In genomic region chr12:109536536-109536935, GRCm38 (mm10) we compare ENCODE assay signal across 23 mouse cellular contexts.
DNase-seq lines count a peak whose midpoint lies in the region; ATAC-seq and TF ChIP-seq lines count a peak whose summit lies in the region.
"Had no signal": no experiment of that assay in that cellular context is flagged by ENCODE, and none has a peak within 500 bp of the region (broad histone marks: within the 10 kb centered on the region; RNA-seq: fewer than 3 reads in every experiment).

No protein-coding gene starts in this region.

- no peak for TF ChIP-seq RAD21 in MEL (IDR thresholded peaks at IDR 0.05; ENCODE audit: low read depth, low read length)

- TF ChIP-seq POLR2A in MEL (IDR thresholded peaks at IDR 0.05; ENCODE audit: control insufficient read depth in 1 of 2, insufficient read depth in 1 of 2, low read depth in 1 of 2, low read length in 2 of 2, poor library complexity in 1 of 2): no peak

- no peak overlapping the region for H3K9ac ChIP-seq in limb, embryonic 13.5 days
- H3K9ac ChIP-seq in MEL (ENCODE audit: control insufficient read depth, low read depth, low read length, poor library complexity, severe bottlenecking): peak overlapping the region; percentile 29
- H3K9ac ChIP-seq in liver, embryonic 15.5 days: no peak overlapping the region
- H3K9ac ChIP-seq: embryonic facial prominence, embryonic 15.5 days; midbrain, embryonic 12.5 days; neural tube, embryonic 15.5 days had no signal

- H3K27me3 ChIP-seq in limb, embryonic 13.5 days: no peaks in the 10 kb centered on the region
- no peaks in the 10 kb centered on the region for H3K27me3 ChIP-seq in limb, embryonic 10.5 days (ENCODE audit: low read depth, poor library complexity, severe bottlenecking)
- H3K27me3 ChIP-seq in MEL (ENCODE audit: control insufficient read depth in 1 of 2, insufficient read depth in 2 of 2, low read length in 2 of 2): no peaks in the 10 kb centered on the region
- peaks cover 37% of the 10 kb centered on the region for H3K27me3 ChIP-seq in liver, embryonic 15.5 days
- H3K27me3 ChIP-seq: CH12.LX; embryonic facial prominence, embryonic 15.5 days; neural tube, embryonic 15.5 days had no signal

- 0 out of 2 replicates have a peak, but pooled peaks cover 7% of the 10 kb centered on the region for H3K36me3 ChIP-seq in limb, embryonic 13.5 days
- peaks cover 15% of the 10 kb centered on the region for H3K36me3 ChIP-seq in limb, embryonic 10.5 days
- H3K36me3 ChIP-seq in MEL (ENCODE audit: control insufficient read depth in 1 of 2, insufficient read depth in 2 of 2, low read length in 2 of 2): peaks cover 0 to 6% of the 10 kb centered on the region in 2 experiments; a peak in 2 of 4 replicates
- no peaks in the 10 kb centered on the region for H3K36me3 ChIP-seq in liver, embryonic 15.5 days (replicated peaks)
- H3K36me3 ChIP-seq: embryonic facial prominence, embryonic 15.5 days; G1E; midbrain, embryonic 12.5 days; neural tube, embryonic 15.5 days had no signal

- no peak overlapping the region for H3K4me2 ChIP-seq in limb, embryonic 13.5 days (replicated peaks)
- H3K4me2 ChIP-seq in liver, embryonic 15.5 days: no peak overlapping the region
- H3K4me2 ChIP-seq: embryonic facial prominence, embryonic 15.5 days; midbrain, embryonic 12.5 days; neural tube, embryonic 15.5 days had no signal

- no peak for TF ChIP-seq CTCF in MEL (IDR thresholded peaks at IDR 0.05 in 2 of 3, conservative IDR thresholded peaks at IDR 0.05 in 1 of 3; ENCODE audit: control insufficient read depth in 1 of 3, insufficient read depth in 1 of 3, low read depth in 2 of 3, low read length in 3 of 3, poor library complexity in 1 of 3, severe bottlenecking in 1 of 3)

- no peak for DNase-seq in limb, embryonic 10.5 days (ENCODE audit: low spot score)
- DNase-seq in MEL (ENCODE audit: low read depth, low spot score): peak; percentile 46
- DNase-seq in adrenal gland, postnatal 36 days: peak; percentile 51 to 53
- no peak for DNase-seq in urinary bladder, adult 18-20 months (ENCODE audit: low spot score in 2 of 2)
- DNase-seq in MN1 (ENCODE audit: low spot score): no peak
- DNase-seq: B cell, adult 2 months; cerebellum, adult 9-10 months; gastrocnemius, postnatal 10 days; kidney, adult 18-20 months; kidney, postnatal 4 days; right cerebral cortex, adult 18-20 months; right cerebral cortex, postnatal 4 days had no signal

- TF ChIP-seq EP300 in MEL (IDR thresholded peaks at IDR 0.05; ENCODE audit: low read depth in 1 of 2, low read length in 2 of 2): no peak

- no peak overlapping the region for H3K4me3 ChIP-seq in limb, embryonic 13.5 days
- no peak overlapping the region for H3K4me3 ChIP-seq in limb, embryonic 10.5 days
- peak overlapping the region in 1 of 2 experiments; percentile 17; a peak in 1 of 4 replicates for H3K4me3 ChIP-seq in MEL (ENCODE audit: control insufficient read depth in 1 of 2, insufficient read depth in 1 of 2, low read depth in 2 of 2, low read length in 2 of 2)
- no peak overlapping the region for H3K4me3 ChIP-seq in liver, embryonic 15.5 days (replicated peaks)
- H3K4me3 ChIP-seq: embryonic facial prominence, embryonic 15.5 days; heart, embryonic 10.5 days; midbrain, embryonic 12.5 days; neural tube, embryonic 15.5 days had no signal

- WGBS in limb, embryonic 13.5 days: 89% methylated on average over 3 of the region's 3 CpGs
- 91% methylated on average over 3 of the region's 3 CpGs for WGBS in limb, embryonic 10.5 days
- 30% methylated on average over 3 of the region's 3 CpGs for WGBS in liver, embryonic 15.5 days (ENCODE audit: insufficient replicate concordance)

- H3K9me3 ChIP-seq in limb, embryonic 13.5 days: peaks cover 34% of the 10 kb centered on the region
- H3K9me3 ChIP-seq in limb, embryonic 10.5 days (replicated peaks): peaks cover 19% of the 10 kb centered on the region; the same call in 1 of the 2 replicates
- no peaks in the 10 kb centered on the region for H3K9me3 ChIP-seq in MEL (replicated peaks; ENCODE audit: insufficient read depth, low read length)
- 0 out of 2 replicates have a peak, but pooled peaks cover 7% of the 10 kb centered on the region for H3K9me3 ChIP-seq in liver, embryonic 15.5 days (replicated peaks)

- H3K4me1 ChIP-seq in limb, embryonic 13.5 days: peaks cover 31% of the 10 kb centered on the region
- H3K4me1 ChIP-seq in limb, embryonic 10.5 days: peaks cover 24% of the 10 kb centered on the region
- H3K4me1 ChIP-seq in MEL (ENCODE audit: control insufficient read depth in 1 of 2, insufficient read depth in 2 of 2, low read length in 2 of 2): peaks cover 0 to 13% of the 10 kb centered on the region in 2 experiments; a peak in 3 of 4 replicates
- peaks cover 24% of the 10 kb centered on the region for H3K4me1 ChIP-seq in liver, embryonic 15.5 days (replicated peaks)
- H3K4me1 ChIP-seq: neural tube, embryonic 15.5 days had no signal

- no peak for ATAC-seq in limb, embryonic 13.5 days (ENCODE audit: low FRiP score, low read depth)
- no peak for ATAC-seq in liver, embryonic 15.5 days (ENCODE audit: insufficient read depth)
- ATAC-seq: activated CD4-positive, CD25-positive, alpha-beta regulatory T cell, adult 4 months; forebrain, embryonic 14.5 days; hindbrain, postnatal 0 days had no signal

- peak overlapping the region; percentile 44; the same call in 1 of the 2 replicates for H3K27ac ChIP-seq in limb, embryonic 13.5 days
- H3K27ac ChIP-seq in limb, embryonic 10.5 days: no peak overlapping the region
- H3K27ac ChIP-seq in MEL (ENCODE audit: control insufficient read depth, low read depth, low read length): no peak overlapping the region; the same call in 1 of the 2 replicates
- 0 out of 2 replicates have a peak overlapping the region, but pooled peaks have one; percentile 38 for H3K27ac ChIP-seq in liver, embryonic 15.5 days (replicated peaks)
- H3K27ac ChIP-seq: heart, embryonic 10.5 days; hindbrain, postnatal 0 days; midbrain, embryonic 12.5 days; neural tube, embryonic 15.5 days had no signal

- no peaks in the 10 kb centered on the region for H3K79me2 ChIP-seq in MEL (ENCODE audit: control insufficient read depth, insufficient read depth, low read length, poor library complexity)

TF ChIP-seq in MEL, 35 proteins besides CTCF, POLR2A, EP300 and RAD21:
- TF ChIP-seq MAFK (IDR thresholded peaks at IDR 0.05; ENCODE audit: borderline replicate concordance, low read depth, low read length): no peak
- TF ChIP-seq MAZ (IDR thresholded peaks at IDR 0.05; ENCODE audit: low read depth, low read length): no peak
- no peak for TF ChIP-seq E2F4 (IDR thresholded peaks at IDR 0.05; ENCODE audit: borderline replicate concordance, low read depth, low read length)
- TF ChIP-seq CHD1 (IDR thresholded peaks at IDR 0.05; ENCODE audit: low read depth, low read length): no peak

Comparison
In these comparisons a context has a peak if more than half of its experiments do, and no peak if none do; other contexts are left out.
1. H3K27ac ChIP-seq: peak in limb, embryonic 13.5 days (single experiment) and liver, embryonic 15.5 days (single experiment); none in limb, embryonic 10.5 days (single experiment) and MEL (single experiment).
2. DNase-seq: peak in MEL (single experiment) and adrenal gland, postnatal 36 days (2 of 2); none in limb, embryonic 10.5 days (single experiment), urinary bladder, adult 18-20 months (0 of 2) and MN1 (single experiment).